Mouse (Mus musculus) heart, postnatal 10 days (tissue): ENCODE results near the gene Chaf1b. TPM values are rescaled to one million over a fixed set of nuclear protein-coding genes. Genes with fewer than 3 reads are reported as not detected.

Source experiments
- DNase-seq, 2 experiments: peaks; one replicate each; pipeline ENCODE4 v3.0.0; 2021
- intact Hi-C: fragments of 180-260 bp; cut with DNase I; formaldehyde crosslinking; loops from one replicate; pipeline ENCODE4 v1.15.1; 2025
- total RNA-seq, 2 experiments: library from RNA; stranded (reverse); gene quantifications; 2 replicates each; pipeline ENCODE4 v1.2.3; 2021

The Chaf1b gene
- total RNA-seq, 2 experiments from 2014 or later: 7.8 to 8.1 TPM

- no peak for DNase-seq
- intact Hi-C loops: no loop called here
Measured at GRCm38 (mm10) chr16:93912158-93912557, 28.5 kb downstream of the Chaf1b start.

- intact Hi-C loops: no loop called here
- DNase-seq: no peak
Measured at GRCm38 (mm10) chr16:93912808-93913207, 29.1 kb downstream of the Chaf1b start.

- intact Hi-C loops: no loop called here
- peak in 1 of 2 experiments; percentile 28 for DNase-seq
Measured at GRCm38 (mm10) chr16:93913881-93914576, 30.3 kb downstream of the Chaf1b start.

- DNase-seq: peak; percentile 31 to 61
- intact Hi-C loops: no loop called here
Measured at GRCm38 (mm10) chr16:93915338-93915849, 31.7 kb downstream of the Chaf1b start.

DNA sequence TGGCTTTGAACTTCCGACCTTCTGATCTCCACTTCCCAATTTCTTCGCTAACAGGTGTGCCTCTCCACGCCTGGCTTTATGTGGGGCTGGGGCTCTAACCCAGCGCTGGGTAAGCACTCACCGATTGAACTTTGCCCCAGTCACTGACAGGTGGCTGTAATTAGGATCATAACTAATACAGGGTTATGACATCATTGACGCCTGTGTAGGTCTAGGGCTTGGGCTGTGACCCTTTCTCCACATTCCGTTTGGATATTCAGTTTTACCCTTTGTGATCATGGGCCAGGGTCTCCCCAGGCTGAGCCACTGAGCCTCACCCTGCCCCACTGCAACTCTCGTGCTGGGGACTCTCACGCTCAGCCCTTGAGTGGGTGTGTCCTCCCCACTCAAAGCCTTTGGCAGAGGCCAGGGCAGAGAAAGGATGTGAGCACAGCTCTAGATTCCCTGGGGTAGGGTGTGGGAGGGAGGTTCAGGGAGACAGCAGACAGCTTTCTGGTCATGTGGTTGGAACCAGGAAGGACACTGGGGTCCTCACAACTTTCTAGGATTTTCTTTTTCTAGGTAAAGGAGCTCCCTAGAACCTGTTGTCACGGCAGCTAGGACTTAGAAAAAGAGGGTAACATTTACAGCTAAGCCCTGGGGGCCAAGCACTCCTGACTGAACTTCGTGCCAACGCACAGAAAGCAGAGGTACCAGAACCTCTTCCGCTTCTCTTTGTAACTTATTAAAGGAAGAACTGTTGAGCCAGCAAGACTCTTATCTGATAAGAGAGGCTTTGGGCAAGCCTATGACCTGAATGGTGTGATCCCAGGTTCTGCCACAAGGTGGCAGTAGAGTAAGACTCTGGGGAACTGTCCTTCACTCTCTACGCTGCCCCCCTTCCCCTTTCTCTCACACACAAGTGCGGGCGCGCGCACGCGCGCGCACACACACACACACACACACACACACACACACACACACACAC, 34.3 kb downstream of the Chaf1b start:
- intact Hi-C loops: loop anchor here (1.0 kb wide), 1 partner anchor 58 kb away; no protein-coding TSS in a partner anchor

DNA sequence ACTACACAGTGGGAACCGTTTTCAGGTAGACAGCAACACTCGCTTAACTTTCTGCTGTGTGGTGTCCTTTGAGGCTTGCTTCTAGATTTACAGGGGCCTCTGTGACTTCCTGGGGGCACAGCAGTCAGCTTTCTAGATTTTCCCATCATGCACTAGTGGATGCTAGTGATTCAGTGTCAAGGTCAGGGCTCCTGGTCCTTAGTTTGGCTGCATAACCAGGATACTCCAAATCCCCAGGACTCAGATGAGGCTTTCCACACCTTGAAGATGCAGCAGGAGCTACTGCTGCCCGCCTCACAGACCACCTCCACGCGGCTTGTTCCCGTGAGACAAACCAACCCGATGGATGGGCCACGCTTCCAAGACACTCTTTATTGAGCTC, 35.0 kb downstream of the Chaf1b start:
- intact Hi-C loops: loop anchor here (1.0 kb wide), 1 partner anchor 58 kb away; no protein-coding TSS in a partner anchor
- no peak for DNase-seq

More for the DNA sequence above, 34.3 kb downstream of the Chaf1b start:
- DNase-seq: peak; percentile 81 to 90

GRCm38 (mm10) chr16:93919189-93919588, 35.5 kb downstream of the Chaf1b start:
- no peak for DNase-seq
- intact Hi-C loops: no loop called here

- intact Hi-C loops: no loop called here
- no peak for DNase-seq
Measured at GRCm38 (mm10) chr16:93920673-93921072, 37.0 kb downstream of the Chaf1b start.

GRCm38 (mm10) chr16:93922835-93923389, 39.2 kb downstream of the Chaf1b start:
- no peak for DNase-seq
- intact Hi-C loops: no loop called here

DNA sequence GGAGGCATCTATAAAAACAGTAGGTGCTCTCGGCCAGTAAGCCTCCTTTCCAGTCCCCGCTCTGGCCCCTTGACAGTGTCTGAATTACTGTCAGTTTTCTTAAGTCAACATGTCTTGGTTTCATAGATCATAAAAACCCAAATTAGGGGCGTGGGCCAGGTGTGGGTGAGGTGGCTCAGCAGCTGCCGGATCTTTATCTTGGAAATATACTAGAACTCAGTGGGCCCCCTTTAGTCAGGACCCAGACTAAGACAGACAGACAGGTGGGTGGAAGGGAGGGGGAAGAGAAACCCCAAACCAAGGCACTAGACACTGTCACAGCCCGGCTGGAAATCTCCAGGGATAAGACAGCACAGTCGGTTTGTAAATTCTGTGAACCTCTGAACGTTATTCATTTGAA, 40.1 kb downstream of the Chaf1b start:
- no peak for DNase-seq
- intact Hi-C loops: no loop called here

DNA sequence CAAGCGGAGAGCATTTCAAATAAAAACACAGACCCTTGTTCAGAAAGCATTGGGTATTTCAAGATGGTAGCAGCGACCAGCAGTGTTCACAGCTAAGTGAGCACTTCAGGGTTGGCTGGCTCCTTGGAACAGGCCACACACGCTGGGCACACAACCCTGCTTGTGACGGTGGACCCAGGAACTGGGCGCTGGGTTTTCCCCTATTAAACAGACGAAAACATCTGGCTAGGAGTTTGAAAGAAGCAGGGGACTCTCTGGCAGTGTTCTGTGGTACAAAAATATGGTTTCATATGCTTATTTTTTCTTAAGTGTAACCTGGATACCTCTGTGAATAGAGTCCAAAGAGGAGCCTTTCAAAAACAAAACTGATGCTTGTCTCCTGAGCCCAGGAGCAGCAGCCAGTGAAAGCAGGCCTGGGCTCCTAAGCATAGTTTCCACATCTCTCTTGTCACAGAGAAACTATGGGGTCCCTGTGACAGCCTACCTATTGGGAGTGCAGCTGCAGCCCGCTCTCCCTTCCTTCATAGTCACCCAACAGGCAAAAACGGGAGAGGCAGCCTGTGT, 42.1 kb downstream of the Chaf1b start:
- DNase-seq: no peak
- intact Hi-C loops: no loop called here

DNA sequence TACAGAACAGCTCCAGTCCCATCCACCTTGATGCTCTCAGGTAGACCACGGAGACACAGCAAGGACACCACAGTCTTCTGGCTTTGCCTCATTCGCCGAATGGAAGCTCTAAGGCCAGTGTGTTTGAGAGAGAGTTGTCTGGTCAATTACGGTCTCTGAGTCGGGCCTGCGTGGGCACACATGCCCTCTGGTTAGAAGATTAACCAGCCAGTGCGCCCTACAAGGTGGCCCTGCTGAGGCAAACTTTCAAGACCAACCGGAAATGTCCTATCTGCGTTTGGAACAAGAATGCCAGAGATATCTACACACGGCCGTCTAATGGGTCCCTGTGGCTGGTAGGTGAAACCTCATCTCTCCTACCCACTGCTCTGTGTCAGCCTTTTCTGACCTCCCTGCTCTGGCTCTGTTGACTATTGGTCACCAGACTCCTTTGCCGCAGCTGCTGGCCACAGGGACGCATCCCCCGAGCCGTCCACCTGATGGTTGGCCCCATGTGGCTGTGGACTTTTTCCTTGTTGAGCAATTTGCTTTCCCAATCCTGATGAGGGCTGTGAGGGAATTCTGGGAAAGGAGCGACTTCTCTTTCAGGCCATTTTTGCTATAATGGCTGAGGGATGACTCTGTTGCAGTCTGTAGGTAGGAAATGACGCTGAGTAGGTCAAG, 45.8 kb downstream of the Chaf1b start:
- no peak for DNase-seq
- intact Hi-C loops: no loop called here

- intact Hi-C loops: no loop called here
- no peak for DNase-seq
Measured at GRCm38 (mm10) chr16:93932185-93933168, 48.8 kb downstream of the Chaf1b start.

DNA sequence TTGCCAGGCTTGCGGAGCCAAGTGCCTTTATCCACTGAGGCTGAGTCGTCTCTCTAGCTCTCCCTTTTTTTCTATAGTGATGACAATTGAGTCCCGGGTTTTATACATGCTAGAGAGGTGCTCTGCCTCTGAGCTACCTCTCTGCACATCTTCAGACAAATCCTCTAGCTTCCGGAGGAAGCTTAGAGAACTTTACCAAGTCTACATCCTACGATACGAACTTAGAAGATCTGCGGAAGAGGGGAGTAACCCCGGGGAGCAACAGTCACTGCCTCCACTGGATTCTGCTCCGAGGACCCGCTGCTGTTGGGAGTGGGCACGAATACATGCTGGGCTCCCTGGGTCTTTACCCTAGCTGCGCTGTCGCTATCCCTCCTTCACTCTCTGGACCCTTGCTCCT, 50.9 kb downstream of the Chaf1b start:
- DNase-seq: no peak
- intact Hi-C loops: no loop called here

DNA sequence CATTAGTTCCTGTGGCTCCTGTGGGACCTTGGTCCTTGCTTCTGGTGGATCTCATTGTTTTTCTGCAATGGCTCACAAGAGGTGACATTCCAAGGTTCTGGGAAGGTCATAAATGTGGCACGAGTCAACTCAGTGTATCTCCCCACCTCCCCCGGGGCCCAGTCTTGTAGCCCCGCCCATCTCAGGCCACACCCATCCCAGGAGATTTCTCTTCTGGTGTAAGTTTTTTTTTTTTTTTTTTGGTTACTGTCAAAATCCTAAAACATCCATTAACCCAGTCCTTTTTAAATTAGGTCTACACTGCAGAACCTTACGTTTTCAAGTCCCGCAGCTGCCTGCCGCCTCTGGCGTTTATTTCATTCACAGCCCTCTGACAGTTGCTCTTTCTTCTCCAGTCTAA, 51.3 kb downstream of the Chaf1b start:
- peak in 1 of 2 experiments; percentile 13 for DNase-seq
- intact Hi-C loops: loop anchor here (5.0 kb wide), 1 partner anchor 87 kb away; no protein-coding TSS in a partner anchor

GRCm38 (mm10) chr16:93938400-93938846, 54.7 kb downstream of the Chaf1b start:
- intact Hi-C loops: loop anchor here (2.0 to 5.0 kb wide), 3 partner anchors 38 to 320 kb away; no protein-coding TSS in a partner anchor

GRCm38 (mm10) chr16:93939961-93940360, 56.3 kb downstream of the Chaf1b start:
- intact Hi-C loops: loop anchor here (2.0 to 5.0 kb wide), 3 partner anchors 37 to 319 kb away; no protein-coding TSS in a partner anchor
- DNase-seq: no peak

More at GRCm38 (mm10) chr16:93938400-93938846, 54.7 kb downstream of the Chaf1b start:
- DNase-seq: peak; percentile 71 to 85

GRCm38 (mm10) chr16:93941781-93942567, 58.3 kb downstream of the Chaf1b start:
- intact Hi-C loops: no loop called here
- DNase-seq: no peak
